Mouse (Mus musculus): ENCODE data around the gene E030018B13Rik. TPM values are rescaled to one million over a fixed set of nuclear protein-coding genes. Genes with fewer than 3 reads are reported as not detected.

E030018B13Rik gene
- not detected for total RNA-seq (2021)
- long read RNA-seq, experiment 1 = 0 reads
- long read RNA-seq, experiment 2 = 0 reads

DNA sequence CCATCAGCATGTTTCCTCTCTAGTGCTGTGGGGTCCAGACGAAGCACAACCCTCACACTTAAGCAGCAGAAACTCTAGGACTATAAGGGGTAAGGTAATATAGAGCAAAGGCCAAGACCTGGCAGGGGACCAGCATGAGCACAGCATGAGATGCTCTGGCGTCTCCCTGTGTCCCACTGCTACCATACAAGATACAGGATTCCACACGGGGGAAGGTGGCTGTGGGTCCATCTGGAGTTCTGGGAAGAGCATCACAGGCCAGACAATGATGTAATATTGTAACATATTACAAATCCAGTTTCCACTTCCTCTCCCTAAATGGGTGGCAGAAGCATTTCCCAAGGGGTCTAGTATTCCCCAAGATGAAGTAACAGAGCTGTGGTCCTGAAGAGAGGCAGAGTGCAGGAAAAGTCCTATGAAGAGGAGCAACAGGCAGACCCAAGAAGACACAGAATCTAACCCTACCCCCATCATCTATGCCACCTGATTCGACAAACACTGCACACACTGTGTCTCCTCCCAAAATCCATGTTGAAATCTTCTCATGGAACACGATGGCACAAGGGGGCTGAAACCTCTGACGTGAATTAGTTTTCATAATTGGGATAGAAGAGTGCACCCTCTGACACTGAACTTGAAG lies at the start of gene E030018B13Rik:
E030018B13Rik (plus strand) TSS at position 590 of the 640 bp plus-strand sequence.
- DNase-seq (ENCODE audit: low spot score in 2 of 2) = no peak

DNA sequence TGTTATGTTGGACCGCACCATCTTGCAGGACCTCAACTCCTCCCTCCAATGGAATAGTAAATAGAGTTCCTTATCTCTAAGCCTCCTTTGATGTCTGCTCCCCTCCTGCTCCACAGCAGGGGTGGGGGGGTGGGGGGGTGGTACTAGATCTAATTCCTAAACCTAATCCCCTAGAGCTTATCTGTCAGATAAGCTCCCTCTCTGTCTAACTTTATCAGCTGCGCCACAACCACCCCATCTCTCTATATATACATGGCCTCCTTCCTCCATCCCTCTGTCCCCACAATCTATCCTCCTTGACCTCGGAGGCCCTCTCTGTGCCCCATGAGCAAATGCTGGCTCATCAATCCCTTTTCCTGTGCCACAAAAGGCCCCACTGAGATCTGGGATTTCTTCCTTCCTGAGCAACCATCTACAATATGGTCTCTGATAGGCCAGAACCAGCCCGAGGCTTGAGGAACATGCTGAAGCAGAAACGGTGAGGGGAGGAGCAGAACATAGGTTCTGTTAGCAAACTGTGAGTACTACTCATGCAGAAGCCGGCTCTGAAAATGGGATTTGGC lies 48.2 kb upstream of the E030018B13Rik start:
- no peak for DNase-seq (ENCODE audit: low spot score in 2 of 2)

DNA sequence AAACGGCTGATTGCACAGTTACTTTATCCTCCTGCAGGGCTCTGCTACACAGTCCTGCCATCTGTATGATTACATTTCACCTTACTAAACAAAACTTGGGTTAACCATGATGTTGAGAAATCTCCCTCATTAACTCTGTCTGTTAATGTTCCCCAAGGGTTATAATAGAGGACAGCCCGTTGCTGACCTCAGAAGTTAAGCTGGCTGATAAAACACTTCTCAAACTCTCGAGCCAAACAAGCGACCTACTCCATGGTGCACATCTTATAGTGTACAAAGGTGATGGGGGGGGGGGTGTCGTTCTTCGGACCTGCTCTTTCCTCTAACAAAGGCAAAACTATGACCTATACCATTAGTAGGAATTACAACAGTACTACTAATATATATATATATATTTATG lies 45.0 kb upstream of the E030018B13Rik start:
- no peak for DNase-seq (ENCODE audit: low spot score in 2 of 2)

DNA sequence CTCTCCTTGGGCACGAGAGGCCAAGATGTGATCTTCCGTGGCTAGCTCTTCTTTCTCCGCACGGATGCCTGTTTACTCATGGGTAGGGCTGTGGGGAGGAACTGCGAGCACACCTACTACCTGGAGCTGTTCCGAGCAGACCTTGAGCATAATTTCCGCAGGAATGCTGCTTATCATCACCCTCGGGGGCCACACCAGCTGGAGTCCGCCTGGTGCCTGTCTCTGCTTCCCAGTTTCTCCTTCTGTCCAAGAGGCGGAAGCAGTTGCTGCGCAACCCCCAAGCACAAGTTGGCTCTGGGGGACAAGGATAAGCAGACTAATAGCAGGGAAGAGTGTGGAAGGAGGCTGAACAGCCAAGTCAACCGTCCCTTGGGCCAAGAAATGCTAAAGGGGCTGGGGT lies 42.8 kb upstream of the E030018B13Rik start:
- DNase-seq (ENCODE audit: low spot score in 2 of 2) = no peak

DNA sequence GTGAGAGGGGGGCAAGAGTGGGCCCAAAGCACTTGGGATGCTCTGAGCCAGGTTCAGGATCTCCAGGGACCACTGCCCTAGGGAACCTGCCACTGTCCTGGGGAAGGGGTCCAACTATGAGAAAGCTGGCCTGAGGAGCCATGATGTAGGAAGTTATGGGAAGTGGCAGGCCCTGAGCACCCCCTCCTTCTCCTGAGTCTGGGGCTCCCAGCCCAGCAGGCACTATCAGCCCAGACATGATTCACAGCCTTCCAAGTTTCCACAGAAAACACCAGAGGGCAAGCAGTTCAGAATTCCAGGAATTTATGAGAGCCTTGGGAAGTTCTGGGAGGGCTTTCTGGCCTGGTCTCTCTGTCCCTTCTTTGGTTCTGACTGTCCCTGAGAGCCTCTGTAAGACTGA lies 41.0 kb upstream of the E030018B13Rik start:
- DNase-seq (ENCODE audit: low spot score in 2 of 2) = no peak

DNA sequence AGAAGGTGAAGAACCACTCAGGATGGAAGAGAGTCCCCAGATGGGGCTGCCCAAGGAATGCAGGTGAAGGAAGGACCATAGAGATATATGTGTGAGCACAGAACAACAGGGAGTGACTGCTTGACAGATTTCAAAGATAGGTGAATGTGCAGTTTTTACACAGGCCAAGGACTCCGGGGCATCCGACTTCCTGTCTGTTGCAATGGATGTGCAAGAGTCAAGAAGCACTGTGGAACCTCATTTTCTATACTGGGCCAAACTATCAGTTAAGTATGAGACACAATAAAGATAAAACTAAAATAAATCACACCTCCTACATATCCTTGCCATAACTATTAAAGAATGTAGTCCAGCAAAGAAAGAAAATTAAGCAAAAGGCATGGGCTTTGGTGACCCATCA lies 40.0 kb upstream of the E030018B13Rik start:
- no peak for DNase-seq (ENCODE audit: low spot score in 2 of 2)

DNA sequence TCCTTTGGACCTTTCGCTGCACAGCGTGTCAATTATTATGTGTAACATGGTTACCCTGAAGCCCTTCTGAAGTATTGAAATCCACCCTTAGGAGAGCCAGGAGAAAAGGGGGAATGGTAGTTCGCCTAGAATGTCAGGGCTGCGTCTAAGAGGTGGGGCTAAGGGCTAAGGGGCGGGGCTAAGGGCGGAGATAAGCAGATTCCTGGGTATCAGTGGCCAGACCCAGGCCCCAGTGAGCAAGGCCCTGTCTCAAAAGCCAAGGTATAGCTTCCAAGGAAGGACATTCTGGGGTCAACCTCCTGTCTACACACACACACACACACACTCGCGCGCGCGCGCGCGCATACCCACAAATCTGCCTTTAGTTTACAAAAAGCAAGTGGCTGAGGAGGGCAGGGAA lies 39.0 kb upstream of the E030018B13Rik start:
- DNase-seq (ENCODE audit: low spot score in 2 of 2) = no peak

DNA sequence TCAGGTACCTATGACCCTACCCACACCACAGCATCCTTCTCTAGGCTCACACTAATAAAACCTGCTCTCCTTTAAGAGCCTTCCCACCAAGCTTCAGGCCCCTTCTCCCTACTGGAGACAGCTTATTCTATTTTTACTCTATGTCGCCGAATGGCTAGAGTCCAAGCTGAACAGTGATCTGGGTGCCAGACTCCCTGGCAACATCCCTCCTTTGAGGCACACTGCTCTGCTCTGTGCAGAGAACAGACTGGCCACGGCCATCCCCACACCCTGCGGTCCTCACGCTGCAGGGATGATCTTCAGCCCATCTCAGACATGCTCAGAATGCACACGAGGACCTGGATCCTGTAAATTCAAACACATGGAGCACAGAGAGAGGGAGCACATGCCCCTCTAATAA lies 37.1 kb upstream of the E030018B13Rik start:
- DNase-seq (ENCODE audit: low spot score in 2 of 2) = no peak

DNA sequence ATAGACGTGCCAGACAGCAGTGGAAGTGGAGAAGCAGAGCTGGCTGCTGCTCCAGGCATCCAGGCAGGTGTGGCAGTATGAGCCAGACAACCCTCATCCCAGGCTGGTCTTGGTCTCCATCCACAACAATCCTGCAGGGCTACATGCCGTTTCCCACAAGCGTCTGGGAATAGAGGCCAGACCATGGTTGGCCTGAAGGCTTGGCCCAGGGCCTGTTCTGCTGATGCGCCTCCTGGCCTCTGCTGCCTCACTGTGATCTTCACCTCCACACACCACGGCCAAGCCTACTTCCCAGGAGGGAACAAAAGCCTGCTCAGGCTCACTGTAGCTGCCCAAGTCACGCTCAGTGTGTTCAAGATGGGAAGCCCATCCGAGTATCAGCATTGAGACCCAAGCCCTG lies 33.9 kb upstream of the E030018B13Rik start:
- no peak for DNase-seq (ENCODE audit: low spot score in 2 of 2)

DNA sequence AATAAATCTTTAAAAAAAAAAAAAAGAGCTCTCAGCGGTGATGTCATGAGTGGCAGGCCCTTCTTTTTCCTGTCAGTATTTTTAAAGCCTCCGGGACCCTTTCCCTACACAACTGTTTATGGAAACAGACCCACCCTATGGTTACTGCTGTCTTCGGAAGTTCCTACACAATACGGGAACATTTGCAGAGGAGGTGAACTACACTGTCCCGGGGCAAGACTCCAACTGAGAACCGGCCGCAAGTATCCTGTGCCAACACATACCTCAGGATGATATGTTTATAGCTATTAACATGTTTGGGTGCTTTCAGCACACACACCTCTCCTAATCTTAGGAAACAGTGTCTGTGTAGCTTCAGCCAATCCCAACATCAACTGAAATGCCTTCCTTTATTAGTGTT lies 31.6 kb upstream of the E030018B13Rik start:
- DNase-seq (ENCODE audit: low spot score in 2 of 2) = no peak

DNA sequence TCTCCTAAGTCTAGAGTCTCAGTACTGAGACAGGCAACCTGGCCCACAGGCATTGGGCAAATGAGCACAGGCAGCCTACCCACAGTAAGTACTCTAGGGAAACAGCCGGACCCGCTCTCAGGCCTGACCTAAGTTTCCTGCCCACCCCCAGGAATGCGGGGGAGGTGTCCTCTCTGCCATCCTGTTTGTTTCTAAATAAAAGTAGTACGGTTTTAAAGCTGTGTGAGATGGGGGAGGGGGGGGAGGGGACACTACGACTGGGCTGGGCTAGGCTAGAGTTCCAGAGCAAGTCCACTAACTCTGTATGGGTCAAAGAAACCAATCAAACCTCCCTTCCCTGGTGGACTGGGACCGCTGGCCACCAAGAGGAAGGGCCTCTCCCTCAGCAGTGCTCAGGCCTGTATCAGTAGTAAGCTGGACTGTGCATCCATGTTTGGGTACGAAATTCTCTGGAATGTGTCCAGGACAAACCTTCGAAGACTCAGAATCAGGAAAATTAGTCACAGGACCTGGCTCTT lies 29.6 kb upstream of the E030018B13Rik start:
- DNase-seq (ENCODE audit: low spot score in 2 of 2) = no peak

DNA sequence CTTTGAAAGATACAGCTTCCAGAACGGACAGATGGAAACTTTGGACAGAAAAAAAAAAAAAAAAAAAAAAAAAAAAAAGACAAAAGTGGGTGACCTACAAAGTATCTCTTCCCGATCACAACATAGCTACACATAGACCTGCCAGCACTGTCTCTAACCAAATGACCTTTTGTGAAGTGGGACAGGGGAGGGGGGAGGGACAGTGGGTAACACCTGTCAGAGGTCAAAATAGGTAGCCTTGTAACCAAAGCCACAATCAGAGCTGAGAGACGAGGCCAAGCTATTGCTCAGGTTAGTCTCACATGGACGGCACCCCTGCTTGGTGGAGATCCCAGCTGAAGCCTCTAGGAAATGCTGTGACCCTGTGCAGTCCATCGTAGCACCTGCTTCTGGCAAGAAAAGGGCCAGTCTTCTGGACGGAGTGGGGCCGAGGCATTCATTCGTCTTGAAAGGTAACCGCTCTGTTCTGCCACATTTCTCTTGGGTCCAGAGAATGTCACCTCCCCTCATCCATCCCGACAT lies 29.0 kb upstream of the E030018B13Rik start:
- no peak for DNase-seq (ENCODE audit: low spot score in 2 of 2)

DNA sequence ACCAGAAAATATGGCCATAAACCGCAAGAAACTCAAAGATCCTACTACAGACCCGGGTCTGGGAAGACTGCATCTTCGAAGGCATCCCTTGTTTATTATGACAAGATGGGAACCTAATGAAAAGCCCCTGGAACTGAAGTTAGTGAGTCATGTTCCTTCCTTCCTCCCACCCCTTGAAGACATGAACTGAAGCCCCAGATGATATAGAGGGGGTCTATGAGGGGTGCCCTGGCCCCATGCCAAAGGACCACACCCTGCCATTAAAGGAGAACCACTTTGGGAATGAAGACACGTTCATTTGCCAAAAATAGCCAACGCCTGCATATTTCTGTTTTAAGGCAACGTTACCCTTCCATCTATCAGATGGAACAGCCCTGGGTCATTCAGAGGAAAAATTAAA lies 28.0 kb upstream of the E030018B13Rik start:
- DNase-seq (ENCODE audit: low spot score in 2 of 2) = no peak

DNA sequence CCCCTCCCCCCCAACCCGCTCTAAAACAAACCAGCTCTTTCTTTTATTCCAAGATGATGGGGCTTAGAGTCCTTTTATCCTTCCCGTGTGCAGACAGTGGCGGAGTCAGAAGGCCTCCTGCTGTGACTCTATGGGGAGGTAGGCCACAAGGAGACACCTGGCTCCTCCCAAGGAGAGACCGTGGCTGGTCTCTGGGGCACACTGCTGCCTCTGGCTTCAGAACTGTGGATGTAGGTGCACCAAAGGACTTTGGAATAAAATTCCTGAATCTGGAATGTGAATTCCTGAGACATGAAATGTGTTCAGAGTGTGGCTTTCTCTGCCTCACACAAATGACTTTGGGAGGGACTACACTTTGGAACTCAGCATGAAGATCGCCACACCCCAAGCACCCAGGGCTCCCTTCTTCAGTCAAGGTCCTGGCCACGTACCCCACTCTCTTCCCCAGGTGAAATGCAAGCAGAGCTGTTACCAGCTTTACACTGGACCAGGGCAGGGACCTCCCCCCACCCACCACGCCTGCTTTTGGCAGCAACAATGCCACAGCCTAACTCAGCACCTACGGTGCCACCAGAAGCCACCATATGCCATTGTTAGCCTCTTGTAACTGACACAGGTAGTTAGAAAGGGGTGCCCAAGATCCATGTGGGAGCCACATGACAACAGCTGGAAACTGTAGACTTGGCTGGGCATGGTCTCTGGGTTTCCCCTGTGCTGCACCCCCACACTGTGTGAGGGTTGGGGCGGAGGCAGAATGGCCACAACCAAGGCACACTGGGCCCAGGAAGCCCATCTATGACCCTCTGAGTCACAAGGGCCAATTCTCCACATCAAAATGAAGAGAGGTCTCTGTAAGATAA lies 27.3 kb upstream of the E030018B13Rik start:
- no peak for DNase-seq (ENCODE audit: low spot score in 2 of 2)

DNA sequence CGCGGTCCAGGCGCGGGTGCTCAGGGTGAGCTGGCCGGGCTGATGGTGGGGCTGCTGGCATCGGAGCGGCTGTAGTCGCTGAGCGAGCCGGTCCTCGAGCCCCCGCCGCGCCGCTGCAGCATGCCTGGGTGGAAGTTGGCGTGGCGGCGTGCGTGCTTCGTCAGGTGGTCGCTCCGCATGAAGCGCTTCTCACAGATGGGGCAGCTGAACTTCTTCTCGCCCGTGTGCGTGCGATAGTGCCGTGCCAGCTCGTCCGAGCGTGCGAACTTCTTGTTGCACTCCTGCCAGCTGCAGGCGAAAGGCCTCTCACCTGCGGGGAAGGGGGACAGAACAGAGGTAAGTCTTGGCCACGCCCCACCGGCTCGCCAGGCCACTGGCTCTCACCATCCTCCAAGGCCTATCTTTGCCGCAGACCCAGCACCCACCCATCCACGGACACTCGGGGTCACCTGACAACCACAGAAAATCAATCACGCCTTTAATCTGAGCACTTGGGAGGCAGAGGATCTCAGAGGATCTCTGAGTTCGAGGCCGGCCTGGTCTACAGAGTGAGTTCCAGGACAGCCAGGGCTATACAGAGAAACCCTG lies 25.1 kb upstream of the E030018B13Rik start:
- DNase-seq (ENCODE audit: low spot score in 2 of 2) = no peak

DNA sequence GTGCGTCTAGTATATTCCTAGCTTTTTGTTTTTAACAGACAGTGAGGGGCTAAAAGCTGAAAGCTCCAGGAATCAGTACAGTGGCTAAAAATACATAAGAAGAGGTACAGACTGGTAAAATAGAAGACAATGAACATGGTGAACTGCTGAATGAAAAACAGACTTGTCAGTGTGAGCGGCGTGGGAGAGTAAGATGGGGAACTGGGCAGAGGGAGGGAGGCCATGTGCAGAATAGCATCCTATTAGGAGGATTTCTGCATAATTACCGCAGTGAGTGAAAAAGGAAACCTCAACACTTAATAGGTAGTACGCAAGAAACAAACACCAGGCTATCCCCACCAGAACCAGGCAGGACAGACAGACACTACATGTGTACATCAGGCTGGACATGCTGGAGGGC lies 23.5 kb upstream of the E030018B13Rik start:
- DNase-seq (ENCODE audit: low spot score in 2 of 2) = peak in 1 of 2 experiments; percentile 41

DNA sequence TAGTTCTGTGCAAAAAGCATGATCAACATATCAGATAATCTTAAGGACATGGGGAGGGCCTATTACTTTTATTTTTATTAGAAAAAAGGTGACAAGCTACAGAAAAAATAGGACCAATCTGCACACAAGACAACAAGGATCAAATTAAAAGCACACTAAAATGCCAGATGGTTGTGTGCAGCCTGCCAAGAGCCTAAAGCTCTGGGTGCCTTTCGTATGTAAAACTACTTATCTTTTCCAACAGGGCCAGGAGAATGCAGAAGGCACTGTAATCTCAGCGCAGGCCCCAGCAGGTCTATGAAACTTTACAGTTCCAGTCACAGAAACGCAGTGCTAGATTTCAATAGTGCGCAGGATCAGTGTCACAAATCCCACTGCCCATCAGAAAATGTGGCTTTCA lies 22.9 kb upstream of the E030018B13Rik start:
- DNase-seq (ENCODE audit: low spot score in 2 of 2) = no peak

DNA sequence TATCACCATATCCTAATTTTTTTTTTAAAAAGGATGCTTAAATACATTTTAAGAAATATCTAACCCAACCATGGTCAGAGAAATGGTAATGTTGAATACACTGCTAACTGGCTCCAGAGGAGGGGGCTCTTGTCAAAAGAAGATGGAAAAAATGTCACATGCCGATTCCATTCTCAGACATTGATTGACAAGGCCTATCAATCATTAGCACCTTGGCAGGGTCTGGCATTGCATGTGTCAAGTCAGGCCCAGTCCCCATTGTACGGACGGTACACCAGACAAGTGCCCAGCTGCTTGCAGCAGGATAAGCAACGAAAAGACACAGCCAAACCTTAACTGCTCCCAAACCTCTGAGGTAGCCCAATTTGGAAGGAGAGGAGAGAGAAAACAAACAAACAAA lies 22.0 kb upstream of the E030018B13Rik start:
- DNase-seq (ENCODE audit: low spot score in 2 of 2) = no peak

DNA sequence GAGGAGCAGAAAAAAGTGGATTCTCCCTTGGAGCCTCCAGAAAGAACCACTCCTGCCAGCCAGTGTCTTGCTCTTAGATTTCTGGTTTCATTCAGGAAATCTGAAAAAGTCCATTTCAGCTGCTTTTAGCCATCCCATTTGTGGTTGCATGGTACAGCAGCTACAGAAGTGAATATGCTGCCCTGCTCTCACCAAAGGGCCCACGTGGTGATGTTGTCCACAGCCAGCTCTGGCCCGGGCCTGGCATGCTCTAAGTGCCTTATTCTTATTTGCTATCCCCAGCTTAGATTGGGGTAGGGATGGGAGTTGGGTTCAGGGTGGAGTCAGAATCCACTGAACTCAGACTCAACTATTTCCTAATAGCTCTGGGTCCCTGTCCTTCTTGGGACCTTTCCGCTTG lies 21.4 kb upstream of the E030018B13Rik start:
- no peak for DNase-seq (ENCODE audit: low spot score in 2 of 2)

DNA sequence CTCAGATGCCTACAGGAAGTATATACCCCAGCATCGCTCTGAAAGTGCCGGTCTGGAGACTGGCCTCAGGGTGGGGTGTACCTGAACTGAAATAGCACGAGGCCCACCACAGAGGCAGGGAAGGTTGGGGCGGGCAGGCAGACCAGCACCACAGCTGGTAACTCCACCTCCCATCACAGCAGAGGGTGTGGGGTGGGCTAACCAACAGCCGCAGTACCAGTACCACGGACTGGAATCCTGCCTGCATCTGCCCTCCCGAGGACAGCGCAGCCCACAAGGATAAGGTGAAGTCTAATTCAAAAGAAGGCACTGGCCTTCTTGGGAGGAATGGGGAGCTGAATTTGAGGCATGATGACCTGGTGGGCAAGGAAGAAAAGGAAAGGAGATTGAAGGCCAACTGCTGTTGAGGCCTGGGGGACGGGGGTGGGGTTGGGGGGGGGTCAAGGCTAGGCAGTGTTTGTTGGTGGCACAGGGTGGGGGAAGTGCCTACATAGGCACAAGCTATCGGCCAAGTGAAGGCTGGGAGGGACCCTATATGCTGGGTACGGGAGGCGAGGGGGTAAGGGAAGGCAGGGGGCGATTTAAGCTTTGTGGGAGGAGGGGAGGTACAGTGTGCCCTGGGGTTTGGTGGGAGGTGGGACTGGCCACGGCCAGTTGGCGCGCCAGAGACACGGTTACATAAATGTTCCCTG lies 20.2 kb upstream of the E030018B13Rik start:
- DNase-seq (ENCODE audit: low spot score in 2 of 2) = peak in 1 of 2 experiments; percentile 25

DNA sequence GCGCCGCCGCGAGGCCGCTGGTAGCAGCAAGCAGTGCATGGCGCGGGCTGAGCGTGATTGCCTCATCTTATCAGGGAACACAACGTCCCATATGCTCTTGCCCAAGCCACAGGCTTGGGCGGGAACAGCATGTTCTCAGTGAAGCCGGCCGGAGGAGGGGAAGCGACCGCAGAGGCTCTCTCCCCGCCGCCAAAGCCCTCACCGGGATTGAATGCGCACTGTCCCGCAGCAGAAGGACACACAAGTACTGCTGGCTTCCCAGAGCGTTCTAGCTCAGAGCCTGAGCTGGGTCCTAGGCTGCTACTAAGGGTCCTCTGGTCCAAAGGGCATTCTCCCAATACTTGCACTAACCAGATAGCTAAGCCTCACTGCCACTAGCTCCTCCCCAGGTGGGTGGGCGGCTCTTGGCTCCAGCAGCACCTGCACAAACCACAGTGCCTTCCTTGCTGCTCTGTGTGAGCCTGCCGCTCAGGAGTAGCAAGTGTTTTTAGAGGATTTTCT lies 19.6 kb upstream of the E030018B13Rik start:
- DNase-seq (ENCODE audit: low spot score in 2 of 2) = peak; percentile 92 to 94

Data from left cerebral cortex, adult 18-20 months (tissue).